Mouse (Mus musculus) neural tube, embryonic 13.5 days (tissue): ENCODE results near the gene Acsl1. TPM values are rescaled to one million over a fixed set of nuclear protein-coding genes. Genes with fewer than 3 reads are reported as not detected.

Experiments
- ATAC-seq: fragments of 200-750 bp; cut with Nextera tagmentation; 2 replicates; pipeline ENCODE4 v1.8.0; 2017; ENCODE audit warnings: low read depth, mild to moderate bottlenecking, moderate TSS enrichment, moderate library complexity
- H3K27ac ChIP-seq: fragments of 300-500 bp; sonication (generic); replicated peaks from 2 replicates; pipeline ENCODE4 v1.5.1; 2015; ENCODE audit warnings: moderate library complexity, mild to moderate bottlenecking, inconsistent platforms
- H3K27me3 ChIP-seq: fragments of 300-500 bp; sonication (generic); 2 replicates; pipeline ENCODE4 v1.6.1; 2015; ENCODE audit warnings: mild to moderate bottlenecking, inconsistent platforms
- H3K36me3 ChIP-seq: fragments of 300-500 bp; sonication (generic); 2 replicates; pipeline ENCODE4 v1.6.1; 2015; ENCODE audit warnings: mild to moderate bottlenecking, inconsistent platforms
- H3K4me1 ChIP-seq: fragments of 300-500 bp; sonication (generic); replicated peaks from 2 replicates; pipeline ENCODE4 v1.6.1; 2015; ENCODE audit warnings: inconsistent platforms
- H3K4me2 ChIP-seq: fragments of 300-500 bp; sonication (generic); 2 replicates; pipeline ENCODE4 v1.6.1; 2015; ENCODE audit warnings: inconsistent platforms, mild to moderate bottlenecking, moderate library complexity
- H3K4me3 ChIP-seq: fragments of 300-500 bp; sonication (generic); 2 replicates; pipeline ENCODE4 v1.5.1; 2015; ENCODE audit warnings: mild to moderate bottlenecking, inconsistent platforms
- H3K9ac ChIP-seq: fragments of 300-500 bp; sonication (generic); 2 replicates; pipeline ENCODE4 v1.6.1; 2015; ENCODE audit warnings: moderate library complexity, mild to moderate bottlenecking, inconsistent platforms
- H3K9me3 ChIP-seq: fragments of 300-500 bp; sonication (generic); 2 replicates; pipeline ENCODE4 v1.6.1; 2016; ENCODE audit warnings: inconsistent platforms
- WGBS: fragments of 180-500 bp; shearing (Covaris S2); methylation state at CpG from one replicate; pipeline ENCODE4 v1.1.7; 2015; 5-methylcytosine and 5-hydroxymethylcytosine counted together
- polyA plus RNA-seq: library from polyadenylated mRNA; unstranded; fragments of >200 nt; fragmentation: Nextera tagmentation; extraction: Ambion mirVana; gene quantifications from 2 replicates; pipeline ENCODE4 v1.2.1, GENCODE M21; 2015

The Acsl1 gene
- polyA plus RNA-seq, 1 experiment from 2014 or later: 13.2 TPM

GRCm38 (mm10) chr8:46551029-46551428, 80.2 kb downstream of the Acsl1 start:
- H3K4me1 ChIP-seq: peaks cover 11% of the 10 kb centered on the region
- H3K9ac ChIP-seq: peak overlapping the region; percentile 52; the same call in 1 of the 2 replicates
- WGBS: 46% methylated on average over 4 of the region's 4 CpGs
- no peaks in the 10 kb centered on the region; the same call in 1 of the 2 replicates for H3K27me3 ChIP-seq
- H3K27ac ChIP-seq: peak overlapping the region; percentile 86; the same call in 1 of the 2 replicates
- peak overlapping the region; percentile 60 for H3K4me2 ChIP-seq
- H3K36me3 ChIP-seq: 0 out of 2 replicates have a peak, but pooled peaks cover 2% of the 10 kb centered on the region
- peak overlapping the region; percentile 73 for H3K4me3 ChIP-seq
- ATAC-seq: peak; percentile 33; the same call in 1 of the 2 replicates
- H3K9me3 ChIP-seq: no peaks in the 10 kb centered on the region

GRCm38 (mm10) chr8:46551615-46552440, 81.0 kb downstream of the Acsl1 start, which contains the start of gene Cenpu:
Cenpu (plus strand) TSS chr8:46552028.
- Histone ChIP-seq H3K4me1 (peaks cover 11% of the 10 kb centered on the region), H3K4me3 (peak within 1 kb of the TSS; percentile 73), H3K36me3 (0 out of 2 replicates have a peak, but pooled peaks cover 6% of the 10 kb centered on the region), H3K4me2 (peak within 1 kb of the TSS; percentile 78), H3K27me3 (no peaks in the 10 kb centered on the region; the same call in 1 of the 2 replicates), H3K9ac (peak within 1 kb of the TSS; percentile 75), H3K27ac (peak within 1 kb of the TSS; percentile 86), H3K9me3 (no peaks in the 10 kb centered on the region)
- under 1% methylated on average over 50 of the region's 50 CpGs for WGBS
- peak; percentile 99 for ATAC-seq

GRCm38 (mm10) chr8:46552441-46552765, 81.6 kb downstream of the Acsl1 start:
- H3K27ac ChIP-seq: no peak overlapping the region
- 5% methylated on average over 10 of the region's 10 CpGs for WGBS
- ATAC-seq: no peak

GRCm38 (mm10) chr8:46559428-46559827, 88.6 kb downstream of the Acsl1 start:
- WGBS: 79% methylated on average over 6 of the region's 6 CpGs
- Histone ChIP-seq H3K36me3 (peaks cover 23% of the 10 kb centered on the region; the same call in 1 of the 2 replicates), H3K9ac (no peak overlapping the region), H3K4me3 (no peak overlapping the region), H3K27me3 (no peaks in the 10 kb centered on the region), H3K27ac (no peak overlapping the region), H3K4me2 (no peak overlapping the region), H3K9me3 (no peaks in the 10 kb centered on the region), H3K4me1 (no peaks in the 10 kb centered on the region)
- ATAC-seq: no peak

More at GRCm38 (mm10) chr8:46552441-46552765, 81.6 kb downstream of the Acsl1 start:
- 0 out of 2 replicates have a peak, but pooled peaks cover 6% of the 10 kb centered on the region for H3K36me3 ChIP-seq
- no peaks in the 10 kb centered on the region for H3K9me3 ChIP-seq
- no peaks in the 10 kb centered on the region; the same call in 1 of the 2 replicates for H3K27me3 ChIP-seq
- H3K9ac ChIP-seq: peak overlapping the region; percentile 66
- peaks cover 11% of the 10 kb centered on the region for H3K4me1 ChIP-seq
- peak overlapping the region; percentile 73 for H3K4me3 ChIP-seq
- H3K4me2 ChIP-seq: peak overlapping the region; percentile 78

GRCm38 (mm10) chr8:46562333-46562732, 91.5 kb downstream of the Acsl1 start:
- no peak for ATAC-seq
- no peak overlapping the region for H3K9ac ChIP-seq
- no peak overlapping the region for H3K27ac ChIP-seq
- WGBS: 89% methylated on average over 16 of the region's 16 CpGs
- no peak overlapping the region for H3K4me3 ChIP-seq
- H3K36me3 ChIP-seq: peaks cover 17% of the 10 kb centered on the region; the same call in 1 of the 2 replicates
- H3K9me3 ChIP-seq: no peaks in the 10 kb centered on the region
- no peak overlapping the region for H3K4me2 ChIP-seq
- no peaks in the 10 kb centered on the region for H3K4me1 ChIP-seq
- no peaks in the 10 kb centered on the region for H3K27me3 ChIP-seq

- Histone ChIP-seq H3K27ac (no peak overlapping the region), H3K9me3 (no peaks in the 10 kb centered on the region), H3K36me3 (0 out of 2 replicates have a peak, but pooled peaks cover 8% of the 10 kb centered on the region), H3K27me3 (no peaks in the 10 kb centered on the region), H3K4me3 (no peak overlapping the region), H3K9ac (no peak overlapping the region), H3K4me2 (no peak overlapping the region), H3K4me1 (no peaks in the 10 kb centered on the region)
- WGBS: 65% methylated on average over 7 of the region's 7 CpGs
- ATAC-seq: no peak
These were observed 96.2 kb downstream of the Acsl1 start for GRCm38 (mm10) chr8:46566914-46567529.

GRCm38 (mm10) chr8:46567946-46568345, 97.1 kb downstream of the Acsl1 start:
- Histone ChIP-seq H3K36me3 (0 out of 2 replicates have a peak, but pooled peaks cover under 1% of the 10 kb centered on the region), H3K9me3 (no peaks in the 10 kb centered on the region), H3K4me1 (no peaks in the 10 kb centered on the region), H3K4me3 (no peak overlapping the region), H3K27ac (no peak overlapping the region), H3K9ac (no peak overlapping the region), H3K27me3 (no peaks in the 10 kb centered on the region), H3K4me2 (no peak overlapping the region)
- no peak for ATAC-seq
- WGBS: 86% methylated on average over 8 of the region's 8 CpGs

- no peak overlapping the region for H3K4me2 ChIP-seq
- H3K36me3 ChIP-seq: 0 out of 2 replicates have a peak, but pooled peaks cover 2% of the 10 kb centered on the region
- no peaks in the 10 kb centered on the region for H3K27me3 ChIP-seq
- ATAC-seq: no peak
- 79% methylated on average over 2 of the region's 2 CpGs for WGBS
- H3K4me3 ChIP-seq: no peak overlapping the region
- H3K27ac ChIP-seq: no peak overlapping the region
- no peaks in the 10 kb centered on the region for H3K9me3 ChIP-seq
- no peaks in the 10 kb centered on the region for H3K4me1 ChIP-seq
- H3K9ac ChIP-seq: no peak overlapping the region
These were observed 98.1 kb downstream of the Acsl1 start for GRCm38 (mm10) chr8:46568942-46569341.

- H3K9me3 ChIP-seq: no peaks in the 10 kb centered on the region
- WGBS: 89% methylated on average over 19 of the region's 19 CpGs
These were observed 99.0 kb downstream of the Acsl1 start for GRCm38 (mm10) chr8:46569659-46570441.

GRCm38 (mm10) chr8:46570673-46571072, 99.8 kb downstream of the Acsl1 start:
- 93% methylated on average over 9 of the region's 14 CpGs for WGBS
- Histone ChIP-seq H3K9me3 (no peaks in the 10 kb centered on the region), H3K4me1 (no peaks in the 10 kb centered on the region), H3K27me3 (no peaks in the 10 kb centered on the region), H3K4me3 (no peak overlapping the region), H3K27ac (no peak overlapping the region), H3K9ac (no peak overlapping the region), H3K36me3 (peaks cover 13% of the 10 kb centered on the region; the same call in 1 of the 2 replicates), H3K4me2 (no peak overlapping the region)
- ATAC-seq: no peak

More at GRCm38 (mm10) chr8:46569659-46570441, 99.0 kb downstream of the Acsl1 start:
- H3K36me3 ChIP-seq: peaks cover 9% of the 10 kb centered on the region; the same call in 1 of the 2 replicates
- no peaks in the 10 kb centered on the region for H3K27me3 ChIP-seq
- H3K4me3 ChIP-seq: no peak overlapping the region
- ATAC-seq: no peak
- H3K9ac ChIP-seq: 0 out of 2 replicates have a peak overlapping the region, but pooled peaks have one; percentile 12
- H3K27ac ChIP-seq: no peak overlapping the region
- no peaks in the 10 kb centered on the region for H3K4me1 ChIP-seq
- H3K4me2 ChIP-seq: no peak overlapping the region

GRCm38 (mm10) chr8:46573446-46573845, 102.6 kb downstream of the Acsl1 start:
- H3K9me3 ChIP-seq: no peaks in the 10 kb centered on the region
- 88% methylated on average over 2 of the region's 2 CpGs for WGBS
- no peak overlapping the region for H3K27ac ChIP-seq
- no peak overlapping the region for H3K4me2 ChIP-seq
- H3K27me3 ChIP-seq: no peaks in the 10 kb centered on the region
- no peaks in the 10 kb centered on the region for H3K4me1 ChIP-seq
- H3K9ac ChIP-seq: no peak overlapping the region
- no peak for ATAC-seq
- H3K4me3 ChIP-seq: no peak overlapping the region
- peaks cover 33% of the 10 kb centered on the region for H3K36me3 ChIP-seq
